Mouse (Mus musculus) bone marrow macrophage, adult 2 months (primary cell): Measurements from ENCODE around the gene Ccdc155.

Experiments used
- CTCF ChIP-seq: IDR thresholded peaks from 2 replicates; pipeline ENCODE4 v1.5.1; 2012; ENCODE audit warnings: low read depth, mild to moderate bottlenecking, low read length, moderate library complexity
- POLR2A ChIP-seq: IDR thresholded peaks from 2 replicates; pipeline ENCODE4 v1.6.1; 2012; ENCODE audit warnings: mild to moderate bottlenecking, low read depth, low read length, borderline replicate concordance

GRCm38 (mm10) chr7:45182199-45182601, 22.5 kb downstream of the Ccdc155 start:
- TF ChIP-seq POLR2A (no peak), CTCF (no peak)
